Mouse (Mus musculus) embryonic fibroblast, embryonic 13.5 days (primary cell): Measurements from ENCODE around the gene Slco4c1.

ENCODE experiments used
- CTCF ChIP-seq: IDR thresholded peaks from 2 replicates; pipeline ENCODE4 v1.5.1; 2011; ENCODE audit warnings: mild to moderate bottlenecking, control low read depth, low read length, moderate library complexity, borderline replicate concordance; ENCODE audit not compliant: insufficient read depth
- POLR2A ChIP-seq: IDR thresholded peaks from 2 replicates; pipeline ENCODE4 v1.6.1; 2011; ENCODE audit warnings: low read depth, mild to moderate bottlenecking, control low read depth, low read length, moderate library complexity

DNA sequence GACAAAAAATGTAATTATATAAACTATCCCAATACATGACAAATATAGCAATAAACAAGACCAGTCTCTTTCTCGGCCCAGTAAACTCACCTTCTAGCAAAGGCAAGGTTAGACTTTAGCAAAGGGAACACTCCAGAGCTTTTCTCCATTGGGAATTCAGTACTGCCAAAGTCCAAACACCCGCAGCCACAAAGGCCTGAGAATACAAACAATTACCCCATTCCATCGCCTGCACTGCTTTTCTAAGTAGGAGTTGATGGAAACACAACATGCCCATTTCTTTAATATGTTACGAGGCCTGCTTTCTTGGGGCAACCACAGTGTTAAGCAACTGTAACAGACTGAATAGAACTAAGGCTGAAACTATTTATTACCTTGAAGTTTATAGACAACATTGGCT is 18.4 kb downstream of the Slco4c1 start:
- no peak for TF ChIP-seq CTCF
- TF ChIP-seq POLR2A = no peak
